Mouse (Mus musculus): ENCODE data around the gene Cnrip1.

The Cnrip1 gene

DNA sequence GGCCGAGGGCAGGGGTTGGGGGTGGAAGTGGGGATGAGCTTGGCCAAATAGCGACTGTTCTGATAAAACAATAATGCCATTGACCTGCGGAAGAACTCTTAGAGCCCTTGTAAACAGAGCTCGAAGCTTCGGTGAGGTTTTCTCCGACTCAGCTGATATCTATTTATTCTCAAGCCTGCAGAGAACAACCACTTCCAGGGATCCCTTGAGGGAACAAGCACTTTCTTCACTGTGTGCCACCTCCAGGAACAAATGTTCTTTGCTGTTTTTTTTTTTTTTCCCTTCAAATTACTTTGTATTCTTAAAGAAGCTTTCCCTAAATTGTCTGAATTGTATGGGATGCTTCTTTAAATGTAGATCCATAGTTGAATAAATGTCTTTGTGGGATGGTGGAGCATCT, 56.0 kb downstream of the Cnrip1 start:
- CTCF ChIA-PET: interaction anchor here (0.6 kb wide), 1 partner anchor 56 kb away, joined by 4 read pairs; the partner anchor contains the start of gene Cnrip1

GRCm38 (mm10) chr11:17112419-17113090, 61.2 kb downstream of the Cnrip1 start:
- CTCF ChIA-PET: no interaction called here

GRCm38 (mm10) chr11:17126418-17126817, 75.0 kb downstream of the Cnrip1 start:
- CTCF ChIA-PET: no interaction called here
